Mouse (Mus musculus) midbrain, embryonic 15.5 days (tissue): ENCODE data around the gene Spata32. TPM values are rescaled to one million over a fixed set of nuclear protein-coding genes. Genes with fewer than 3 reads are reported as not detected.

ENCODE experiments used
- ATAC-seq: fragments of 200-750 bp; cut with Nextera tagmentation; replicated peaks from 2 replicates; pipeline ENCODE4 v1.8.0; 2017; ENCODE audit warnings: moderate TSS enrichment
- H3K27ac ChIP-seq: fragments of 300-500 bp; sonication (generic); 2 replicates; pipeline ENCODE4 v1.5.1; 2015; ENCODE audit warnings: mild to moderate bottlenecking, inconsistent platforms
- H3K27me3 ChIP-seq: fragments of 300-500 bp; sonication (generic); replicated peaks from 2 replicates; pipeline ENCODE4 v1.6.1; 2015; ENCODE audit warnings: inconsistent platforms
- H3K36me3 ChIP-seq: fragments of 300-500 bp; sonication (generic); replicated peaks from 2 replicates; pipeline ENCODE4 v1.6.1; 2015; ENCODE audit warnings: inconsistent platforms
- H3K4me1 ChIP-seq: fragments of 300-500 bp; sonication (generic); 2 replicates; pipeline ENCODE4 v1.6.1; 2015; ENCODE audit warnings: inconsistent platforms
- H3K4me2 ChIP-seq: fragments of 300-500 bp; sonication (generic); 2 replicates; pipeline ENCODE4 v1.6.1; 2015; ENCODE audit warnings: inconsistent platforms, mild to moderate bottlenecking, moderate library complexity
- H3K4me3 ChIP-seq: fragments of 300-500 bp; sonication (generic); 2 replicates; pipeline ENCODE4 v1.5.1; 2015; ENCODE audit warnings: mild to moderate bottlenecking, inconsistent platforms
- H3K9ac ChIP-seq: fragments of 300-500 bp; sonication (generic); 2 replicates; pipeline ENCODE4 v1.6.1; 2015; ENCODE audit warnings: mild to moderate bottlenecking, inconsistent platforms
- H3K9me3 ChIP-seq: fragments of 300-500 bp; sonication (generic); 2 replicates; pipeline ENCODE4 v1.6.1; 2016; ENCODE audit warnings: inconsistent platforms
- whole genome bisulfite sequencing: fragments of 180-500 bp; shearing (Covaris S2); methylation state at CpG from one replicate; pipeline ENCODE4 v1.1.7; 2015; ENCODE audit warnings: mixed read lengths; 5-methylcytosine and 5-hydroxymethylcytosine counted together
- polyA plus RNA-seq: library from polyadenylated mRNA; unstranded; fragments of >200 nt; fragmentation: Nextera tagmentation; extraction: Ambion mirVana; gene quantifications from 2 replicates; pipeline ENCODE4 v1.2.1, GENCODE M21; 2015

Gene Spata32
- polyA plus RNA-seq, 1 experiment from 2014 or later: 0.71 TPM

DNA sequence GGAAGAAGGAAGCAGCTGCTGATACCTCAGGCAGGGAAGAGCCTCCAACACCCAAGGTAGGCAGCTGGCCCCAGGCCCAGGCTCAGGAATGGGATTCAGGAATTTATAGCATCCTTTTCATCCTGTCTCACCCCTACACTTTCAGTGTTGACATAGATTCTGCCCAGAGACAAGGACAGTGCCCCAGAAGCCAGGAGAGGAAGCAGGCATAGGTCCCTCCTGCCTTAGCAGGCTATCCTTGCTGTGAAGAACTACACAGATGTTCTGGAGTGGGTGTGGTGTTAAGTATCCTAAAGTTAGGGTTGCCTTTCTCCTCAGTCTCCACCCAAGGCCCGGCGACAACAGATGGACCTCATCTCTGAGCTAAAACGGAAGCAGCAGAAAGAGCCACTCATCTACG is 20.9 kb downstream of the Spata32 start:
- 88% methylated on average over 4 of the region's 4 CpGs for WGBS

DNA sequence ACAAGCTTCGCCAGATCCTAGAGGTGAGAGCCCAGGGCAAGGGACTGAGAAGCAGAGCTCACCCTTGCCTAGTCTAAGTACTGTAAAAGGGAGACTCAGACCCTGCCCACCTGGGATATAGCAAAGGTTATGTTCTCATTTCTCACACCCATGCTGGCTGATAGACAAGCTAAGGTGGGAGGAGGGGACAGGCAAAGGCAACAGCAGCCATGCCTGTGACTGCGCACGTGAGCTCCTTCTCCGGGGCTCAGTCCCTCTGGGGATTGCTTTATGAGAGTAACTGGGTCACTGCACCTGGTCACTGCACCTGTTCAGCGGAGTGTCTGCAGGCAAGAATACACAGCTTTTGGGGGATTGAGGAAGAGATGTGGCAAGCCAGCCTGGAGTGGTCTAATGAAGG is 22.6 kb downstream of the Spata32 start:
- 81% methylated on average over 5 of the region's 5 CpGs for WGBS
- Histone ChIP-seq H3K27ac (no peak overlapping the region), H3K9ac (no peak overlapping the region), H3K4me1 (peaks cover 29% of the 10 kb centered on the region), H3K4me2 (no peak overlapping the region), H3K4me3 (no peak overlapping the region), H3K36me3 (0 out of 2 replicates have a peak, but pooled peaks cover 4% of the 10 kb centered on the region), H3K27me3 (peaks cover 94% of the 10 kb centered on the region), H3K9me3 (no peaks in the 10 kb centered on the region)
- no peak for ATAC-seq

More for the DNA sequence above, 20.9 kb downstream of the Spata32 start:
- no peak for ATAC-seq
- no peaks in the 10 kb centered on the region for H3K9me3 ChIP-seq
- H3K4me3 ChIP-seq: no peak overlapping the region
- H3K27me3 ChIP-seq: peaks cover 79% of the 10 kb centered on the region
- H3K4me1 ChIP-seq: peaks cover 35% of the 10 kb centered on the region
- H3K9ac ChIP-seq: no peak overlapping the region
- H3K4me2 ChIP-seq: no peak overlapping the region
- H3K36me3 ChIP-seq: 0 out of 2 replicates have a peak, but pooled peaks cover 4% of the 10 kb centered on the region
- no peak overlapping the region for H3K27ac ChIP-seq

DNA sequence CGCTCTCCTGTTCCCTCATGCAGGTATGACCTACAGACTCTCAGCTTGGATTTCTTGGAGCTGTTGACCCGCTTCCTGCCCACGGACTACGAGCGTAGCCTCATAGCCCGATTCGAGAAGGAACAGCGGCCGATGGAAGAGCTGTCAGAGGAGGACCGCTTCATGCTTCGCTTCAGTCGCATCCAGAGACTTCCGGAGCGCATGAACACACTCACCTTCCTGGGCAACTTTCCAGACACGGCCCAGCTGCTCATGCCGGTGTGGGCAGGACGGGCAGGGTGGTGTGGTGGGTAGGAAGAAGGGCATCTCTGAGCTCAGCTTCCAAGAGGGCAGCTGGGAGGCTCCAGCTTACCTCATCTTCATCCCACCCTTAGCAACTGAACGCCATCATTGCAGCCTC is 23.0 kb downstream of the Spata32 start:
- WGBS: 90% methylated on average over 18 of the region's 18 CpGs
- Histone ChIP-seq H3K9ac (no peak overlapping the region), H3K27me3 (peaks cover 94% of the 10 kb centered on the region)

DNA sequence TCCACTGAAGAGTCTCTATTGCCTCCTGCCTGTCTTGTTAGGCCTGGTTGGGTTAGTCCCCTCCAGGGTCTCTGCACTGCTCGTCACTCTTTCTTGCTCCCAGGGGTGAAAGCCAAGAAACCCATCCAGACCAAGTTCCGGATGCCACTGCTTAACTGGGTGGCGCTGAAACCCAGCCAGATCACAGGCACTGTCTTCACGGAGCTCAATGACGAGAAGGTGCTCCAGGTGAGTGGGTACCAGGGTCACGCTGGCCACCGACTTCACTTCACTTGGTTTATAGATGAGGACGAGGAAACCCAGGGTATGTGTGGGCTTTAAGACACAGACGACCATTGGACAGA is 24.4 kb downstream of the Spata32 start:
- Histone ChIP-seq H3K27me3 (peaks cover 88% of the 10 kb centered on the region), H3K4me1 (peaks cover 17% of the 10 kb centered on the region), H3K9me3 (no peaks in the 10 kb centered on the region), H3K36me3 (peaks cover 4% of the 10 kb centered on the region; the same call in 1 of the 2 replicates), H3K27ac (no peak overlapping the region), H3K4me2 (no peak overlapping the region), H3K9ac (no peak overlapping the region), H3K4me3 (no peak overlapping the region)
- ATAC-seq: no peak
- WGBS: 33% methylated on average over 9 of the region's 9 CpGs

More for the DNA sequence above, 23.0 kb downstream of the Spata32 start:
- Histone ChIP-seq H3K4me1 (peaks cover 29% of the 10 kb centered on the region), H3K27ac (no peak overlapping the region), H3K36me3 (peaks cover 4% of the 10 kb centered on the region; the same call in 1 of the 2 replicates), H3K9me3 (no peaks in the 10 kb centered on the region), H3K4me3 (no peak overlapping the region), H3K4me2 (no peak overlapping the region)
- no peak for ATAC-seq

- Histone ChIP-seq H3K27ac (no peak overlapping the region), H3K27me3 (peaks cover 83% of the 10 kb centered on the region), H3K9ac (peak overlapping the region; percentile 21; the same call in 1 of the 2 replicates), H3K4me3 (peak overlapping the region; percentile 26), H3K4me2 (peak overlapping the region; percentile 52), H3K9me3 (no peaks in the 10 kb centered on the region), H3K36me3 (peaks cover 4% of the 10 kb centered on the region; the same call in 1 of the 2 replicates), H3K4me1 (peaks cover 12% of the 10 kb centered on the region)
- WGBS: 6% methylated on average over 44 of the region's 44 CpGs
- peak; percentile 69 for ATAC-seq
Measured at GRCm38 (mm10) chr11:103192956-103193824, 25.0 kb downstream of the Spata32 start.

DNA sequence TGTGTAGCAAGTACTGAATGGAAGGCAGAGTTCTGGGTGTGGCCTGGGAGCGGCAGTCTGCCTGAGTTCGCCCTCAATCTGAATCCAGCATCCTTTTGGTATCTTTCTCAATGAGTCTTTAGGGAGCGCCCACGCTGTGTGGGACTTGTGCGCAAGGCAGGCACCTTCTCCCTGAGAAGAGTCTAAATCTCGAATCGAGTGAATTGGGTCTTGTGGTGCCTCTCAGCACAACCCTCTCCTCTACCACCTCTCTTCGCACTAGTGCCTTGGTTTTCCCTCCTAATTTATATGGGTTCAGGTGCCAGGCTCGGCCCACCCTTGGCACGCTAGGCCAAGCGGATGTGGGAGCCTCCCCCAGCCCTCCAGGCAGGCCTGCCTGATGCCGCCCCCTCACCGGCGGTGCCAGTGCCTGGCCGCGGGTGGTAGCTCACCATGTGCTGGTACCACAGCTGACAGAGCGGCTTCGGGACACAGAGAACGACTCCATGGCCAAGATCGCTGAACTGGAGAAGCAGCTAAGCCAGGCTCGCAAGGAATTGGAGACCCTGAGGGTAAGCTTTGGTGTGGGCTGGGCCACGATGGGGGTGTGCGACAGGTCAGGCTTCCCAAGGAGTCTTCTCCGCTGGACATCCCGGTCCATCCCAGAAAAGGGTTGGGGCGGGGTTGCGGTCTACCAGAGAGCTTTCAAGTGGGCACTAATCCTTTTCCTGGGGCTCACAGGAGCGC is 25.8 kb downstream of the Spata32 start:
- no peak for ATAC-seq
- Histone ChIP-seq H3K27ac (no peak overlapping the region), H3K27me3 (peaks cover 76% of the 10 kb centered on the region), H3K4me2 (peak overlapping the region; percentile 52), H3K9me3 (no peaks in the 10 kb centered on the region), H3K4me3 (peak overlapping the region; percentile 26), H3K36me3 (peaks cover 4% of the 10 kb centered on the region; the same call in 1 of the 2 replicates), H3K4me1 (peaks cover 12% of the 10 kb centered on the region), H3K9ac (peak overlapping the region; percentile 21; the same call in 1 of the 2 replicates)
- WGBS: 20% methylated on average over 28 of the region's 28 CpGs

GRCm38 (mm10) chr11:103184891-103185290 is 33.3 kb downstream of the Spata32 start:
- Histone ChIP-seq H3K9me3 (no peaks in the 10 kb centered on the region), H3K4me3 (no peak overlapping the region), H3K27me3 (0 out of 2 replicates have a peak, but pooled peaks cover 5% of the 10 kb centered on the region), H3K4me1 (no peaks in the 10 kb centered on the region), H3K9ac (no peak overlapping the region), H3K27ac (no peak overlapping the region), H3K4me2 (no peak overlapping the region), H3K36me3 (no peaks in the 10 kb centered on the region; the same call in 1 of the 2 replicates)
- WGBS: 31% methylated on average over 2 of the region's 2 CpGs
- ATAC-seq: no peak

- H3K4me3 ChIP-seq: no peak overlapping the region
- WGBS: 72% methylated on average over 3 of the region's 3 CpGs
- ATAC-seq: no peak
Measured at GRCm38 (mm10) chr11:103181911-103182310, 36.3 kb downstream of the Spata32 start.

GRCm38 (mm10) chr11:103181349-103181748 is 36.9 kb downstream of the Spata32 start:
- no peak overlapping the region for H3K27ac ChIP-seq
- no peaks in the 10 kb centered on the region for H3K27me3 ChIP-seq
- no peaks in the 10 kb centered on the region for H3K9me3 ChIP-seq
- no peaks in the 10 kb centered on the region for H3K4me1 ChIP-seq
- no peaks in the 10 kb centered on the region for H3K36me3 ChIP-seq
- WGBS: 79% methylated on average over 9 of the region's 9 CpGs
- no peak overlapping the region for H3K9ac ChIP-seq
- no peak for ATAC-seq
- no peak overlapping the region for H3K4me2 ChIP-seq
- H3K4me3 ChIP-seq: no peak overlapping the region

More at GRCm38 (mm10) chr11:103181911-103182310, 36.3 kb downstream of the Spata32 start:
- Histone ChIP-seq H3K27ac (no peak overlapping the region), H3K4me1 (no peaks in the 10 kb centered on the region), H3K4me2 (no peak overlapping the region), H3K36me3 (no peaks in the 10 kb centered on the region), H3K27me3 (no peaks in the 10 kb centered on the region), H3K9me3 (no peaks in the 10 kb centered on the region), H3K9ac (no peak overlapping the region)

DNA sequence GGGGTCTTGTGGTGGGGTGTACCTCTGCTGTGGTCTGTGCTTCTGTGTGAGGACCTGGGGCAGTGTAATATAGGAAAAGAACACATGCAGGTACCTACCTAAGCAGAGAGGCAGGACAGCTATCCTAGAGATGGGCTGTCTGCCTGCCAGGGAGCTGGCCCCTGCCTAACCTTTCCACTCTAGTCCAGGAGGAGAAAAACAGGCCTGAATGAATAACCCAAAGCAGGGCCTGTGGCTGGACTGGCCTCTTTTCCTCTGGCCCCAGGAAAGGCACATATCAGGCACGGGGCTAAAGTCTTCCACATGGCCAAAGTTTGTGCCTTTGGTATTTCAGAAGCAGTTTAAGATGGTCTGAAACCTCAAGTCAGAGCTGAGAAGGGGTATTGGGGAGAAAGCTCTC is 37.8 kb downstream of the Spata32 start:
- H3K9ac ChIP-seq: no peak overlapping the region
- no peaks in the 10 kb centered on the region for H3K9me3 ChIP-seq
- no peak overlapping the region for H3K4me3 ChIP-seq
- H3K4me1 ChIP-seq: no peaks in the 10 kb centered on the region
- WGBS: 88% methylated on average over 1 of the region's 1 CpGs
- H3K36me3 ChIP-seq: no peaks in the 10 kb centered on the region
- ATAC-seq: no peak
- no peaks in the 10 kb centered on the region for H3K27me3 ChIP-seq
- H3K4me2 ChIP-seq: no peak overlapping the region
- H3K27ac ChIP-seq: no peak overlapping the region

DNA sequence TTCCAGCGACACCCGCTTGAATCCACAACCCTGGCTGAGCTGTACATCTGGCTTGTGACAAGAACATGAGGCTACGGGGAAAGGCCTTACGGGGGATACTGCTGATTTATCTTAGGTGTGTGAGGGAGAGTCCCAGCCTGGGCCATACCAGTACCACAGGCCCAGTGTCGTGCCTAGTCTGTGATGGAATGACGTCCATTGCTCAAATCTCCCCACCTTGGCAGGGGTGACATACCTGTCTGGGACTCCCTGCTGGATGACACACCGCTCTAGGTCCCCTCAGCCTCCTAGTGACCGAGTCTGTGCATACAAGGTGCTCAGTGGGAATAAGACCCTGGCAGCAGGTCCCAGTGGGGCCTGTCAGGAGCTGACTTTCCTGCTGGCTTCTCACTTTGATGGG is 39.5 kb downstream of the Spata32 start:
- Histone ChIP-seq H3K27ac (no peak overlapping the region), H3K27me3 (no peaks in the 10 kb centered on the region)
- WGBS: 89% methylated on average over 8 of the region's 8 CpGs

GRCm38 (mm10) chr11:103177815-103178485 is 40.3 kb downstream of the Spata32 start:
- Histone ChIP-seq H3K4me3 (no peak overlapping the region), H3K36me3 (no peaks in the 10 kb centered on the region), H3K9me3 (no peaks in the 10 kb centered on the region), H3K4me1 (peaks cover 19% of the 10 kb centered on the region; the same call in 1 of the 2 replicates), H3K27ac (no peak overlapping the region), H3K9ac (no peak overlapping the region), H3K4me2 (no peak overlapping the region), H3K27me3 (no peaks in the 10 kb centered on the region)
- ATAC-seq: no peak
- WGBS: 81% methylated on average over 15 of the region's 15 CpGs

More for the DNA sequence above, 39.5 kb downstream of the Spata32 start:
- Histone ChIP-seq H3K9me3 (no peaks in the 10 kb centered on the region), H3K4me3 (no peak overlapping the region), H3K4me1 (peaks cover 12% of the 10 kb centered on the region; the same call in 1 of the 2 replicates), H3K36me3 (no peaks in the 10 kb centered on the region), H3K9ac (no peak overlapping the region), H3K4me2 (no peak overlapping the region)
- no peak for ATAC-seq
